Mouse (Mus musculus): ENCODE data around the gene Slc41a2.

DNA sequence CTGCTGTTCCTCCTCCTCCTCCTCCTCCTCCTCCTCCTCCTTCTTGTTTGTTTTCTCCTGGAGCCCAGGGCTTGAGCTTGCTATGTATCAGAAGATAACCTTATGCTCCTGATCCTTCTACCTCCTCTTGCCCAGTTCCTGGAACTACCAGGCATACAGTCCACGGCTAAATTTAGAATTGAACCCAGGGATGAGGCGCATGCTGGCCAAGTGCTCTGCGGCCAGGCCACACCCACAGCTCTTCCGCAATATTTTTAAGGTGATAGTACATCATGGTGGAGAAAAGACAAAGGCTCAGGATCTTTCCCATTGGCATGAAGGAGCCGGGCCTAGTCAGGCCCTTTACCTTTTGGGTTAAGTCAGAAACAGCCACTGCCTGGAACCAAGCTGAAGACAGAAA lies 139.0 kb downstream of the Slc41a2 start:
- TF ChIP-seq CTCF (IDR thresholded peaks at IDR 0.05; ENCODE audit: control insufficient read depth, insufficient read depth, insufficient replicate concordance, low read depth, low read length) (no peak), POLR2A (IDR thresholded peaks at IDR 0.05; ENCODE audit: control insufficient read depth, low read depth, low read length) (no peak)
